Mouse (Mus musculus) cerebellum, adult 18-20 months (tissue): ENCODE data around the gene Apobec3.

Source experiments
- DNase-seq, 2 experiments: peaks; one replicate each; pipeline ENCODE4 v3.0.0; 2021

Gene Apobec3

DNA sequence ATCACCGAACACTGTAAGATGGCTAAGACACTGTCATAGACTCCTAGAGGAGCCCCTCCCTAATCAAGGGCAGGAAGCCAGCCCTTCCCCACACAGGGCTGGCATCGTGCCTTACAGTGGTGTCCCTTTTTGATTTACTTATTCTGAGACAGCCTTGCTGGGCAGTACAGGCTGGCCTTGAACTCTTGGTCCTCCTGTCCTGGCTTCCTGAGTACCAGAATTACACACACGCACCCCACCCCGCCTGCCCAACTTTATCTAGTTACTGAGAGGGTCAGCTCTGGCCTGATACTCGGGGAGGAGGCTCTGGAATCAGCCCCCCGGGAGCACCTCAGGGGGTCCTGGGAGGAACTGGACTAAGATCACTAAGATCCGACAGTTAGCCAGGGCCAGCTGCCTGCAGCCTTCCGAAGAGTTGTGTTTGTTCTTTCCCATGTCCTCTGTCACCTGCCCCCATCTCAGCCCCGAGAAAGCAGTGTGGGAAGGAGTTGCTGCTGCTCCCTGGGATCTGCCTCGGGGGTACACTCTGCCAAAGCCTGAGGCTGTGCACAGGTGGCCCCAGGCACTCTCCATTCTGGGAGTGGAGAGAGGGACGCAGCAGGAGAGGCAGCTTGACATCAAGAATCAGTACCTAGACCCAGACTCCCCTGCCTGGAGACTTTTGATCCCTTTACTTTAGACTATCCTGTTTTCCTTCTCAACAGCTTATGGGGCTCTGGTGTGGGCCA is 61.2 kb downstream of the Apobec3 start:
- no peak for DNase-seq

DNA sequence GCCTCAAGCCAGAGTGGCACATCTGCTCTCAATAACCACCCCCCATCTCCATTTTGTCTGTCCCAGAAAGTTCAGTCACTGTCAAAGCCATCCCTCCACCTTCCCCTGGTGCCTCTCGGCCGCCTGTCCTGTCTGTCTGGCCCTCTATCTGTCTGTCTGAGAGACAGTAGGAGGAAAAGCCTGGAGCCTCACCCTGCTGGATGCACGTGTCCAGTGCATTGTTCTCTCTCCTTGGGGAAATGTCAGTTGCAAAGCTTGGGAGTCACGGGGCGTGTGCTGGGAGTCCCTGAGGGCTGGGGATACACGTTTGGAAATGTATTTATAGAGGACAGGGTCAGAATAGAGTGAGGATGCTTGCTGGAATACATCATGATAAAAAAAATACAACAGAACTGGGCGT is 62.0 kb downstream of the Apobec3 start:
- no peak for DNase-seq

DNA sequence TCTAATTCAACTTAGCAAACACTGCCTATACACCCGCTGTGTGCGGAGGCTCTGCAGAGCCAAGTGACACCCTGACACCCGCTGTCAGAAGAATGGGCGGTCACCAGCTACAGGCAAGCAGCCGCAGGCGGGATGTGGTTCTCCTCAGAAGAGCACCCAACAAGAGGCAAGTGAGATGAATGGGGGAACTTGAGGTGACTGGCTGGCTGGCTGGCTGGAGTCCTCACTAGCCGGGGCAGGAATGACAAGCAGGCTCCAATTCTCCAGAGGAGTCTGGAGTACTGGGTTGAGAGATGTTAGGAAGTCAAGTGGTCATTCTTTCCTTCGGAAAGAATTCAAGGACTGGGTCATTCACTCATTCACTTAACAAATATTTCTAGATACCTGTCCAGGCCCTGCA is 65.1 kb downstream of the Apobec3 start:
- DNase-seq: no peak

DNA sequence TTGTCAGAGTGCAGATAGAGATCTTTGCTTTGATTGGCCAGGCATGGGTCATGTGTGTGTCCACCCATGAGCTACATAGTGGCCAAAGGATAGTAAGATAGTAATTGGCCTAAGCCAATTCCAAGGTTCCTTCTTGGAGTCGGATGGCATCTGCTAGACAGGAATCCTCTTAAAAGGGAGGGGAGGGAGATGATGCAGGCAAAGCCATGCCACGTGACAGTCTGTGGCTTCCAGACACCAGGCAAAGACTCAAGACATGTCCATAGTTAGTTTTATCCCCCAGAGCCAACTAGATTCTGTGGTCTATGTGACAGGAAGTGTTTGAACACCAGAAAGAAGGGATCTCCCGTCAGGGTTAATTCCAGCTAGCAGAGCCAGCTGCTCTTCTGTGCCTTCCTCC is 67.0 kb downstream of the Apobec3 start:
- no peak for DNase-seq

DNA sequence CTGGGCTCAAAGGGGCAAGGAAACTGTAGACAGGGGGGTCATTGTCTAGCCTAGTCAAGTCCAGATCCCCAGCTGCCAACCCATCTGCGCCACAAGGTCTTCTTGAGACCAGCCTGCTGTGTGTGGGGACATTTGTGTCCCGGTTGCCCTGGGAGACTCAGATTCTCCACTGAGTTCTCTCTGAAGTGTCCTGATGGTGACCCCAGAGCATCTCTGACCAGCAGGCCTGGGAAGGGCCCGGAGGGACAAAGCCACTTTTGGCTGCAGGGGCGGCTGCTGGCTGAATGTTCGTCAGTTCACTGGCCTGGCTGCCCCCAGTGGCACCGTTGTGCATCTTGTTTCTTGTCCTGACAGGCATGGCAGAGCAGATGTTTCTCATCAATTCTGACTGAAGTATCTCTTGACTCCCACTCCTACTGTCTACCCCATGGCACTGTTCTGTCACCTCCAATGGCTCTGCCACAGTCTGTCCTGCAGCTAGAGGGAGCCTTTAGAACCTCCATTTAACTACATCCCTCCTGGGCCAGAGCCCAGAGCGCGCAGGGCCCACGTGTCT is 70.0 kb downstream of the Apobec3 start:
- peak in 1 of 2 experiments; percentile 20 for DNase-seq

- DNase-seq: peak; percentile 81
Observed at GRCm38 (mm10) chr15:79962661-79963060, 71.2 kb downstream of the Apobec3 start.

DNA sequence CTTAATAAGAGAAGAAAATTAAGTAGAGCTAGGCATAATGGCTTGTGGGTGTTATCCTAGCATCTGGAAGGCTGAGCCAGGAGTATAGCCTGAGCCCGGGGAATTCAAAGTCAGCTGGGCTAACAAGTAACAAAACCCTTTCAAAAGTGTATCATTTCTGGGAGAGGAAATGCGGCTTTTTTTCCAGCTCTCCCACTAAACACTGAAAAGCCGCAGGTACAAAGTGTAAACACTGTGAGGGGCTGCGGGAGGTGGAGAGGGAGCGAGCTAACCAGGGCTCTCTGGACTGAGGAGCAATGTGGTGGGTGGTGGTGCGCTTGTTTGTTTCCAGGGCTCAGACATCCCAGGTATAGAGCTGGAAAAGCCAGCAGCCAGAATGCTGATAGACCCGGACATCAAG is 72.9 kb downstream of the Apobec3 start:
- no peak for DNase-seq
